Mouse (Mus musculus) subcutaneous adipose tissue, adult 2 months (tissue): Measurements from ENCODE around the gene Adi1. TPM values are rescaled to one million over a fixed set of nuclear protein-coding genes. Genes with fewer than 3 reads are reported as not detected.

Experiments
- polyA plus RNA-seq: library from polyadenylated mRNA; depleted of rRNA; stranded (reverse); fragments of >200 nt; gene quantifications from 2 replicates; pipeline ENCODE4 v1.2.3, GENCODE M21; 2012; ENCODE audit warnings: low replicate concordance; rRNA removed

The Adi1 gene
- 31.9 and 34.1 TPM in 2 replicates for polyA plus RNA-seq

GRCm38 (mm10) chr12:28675121-28675924 lies at the start of gene Adi1:
Adi1 (plus strand) TSS chr12:28675231.

DNA sequence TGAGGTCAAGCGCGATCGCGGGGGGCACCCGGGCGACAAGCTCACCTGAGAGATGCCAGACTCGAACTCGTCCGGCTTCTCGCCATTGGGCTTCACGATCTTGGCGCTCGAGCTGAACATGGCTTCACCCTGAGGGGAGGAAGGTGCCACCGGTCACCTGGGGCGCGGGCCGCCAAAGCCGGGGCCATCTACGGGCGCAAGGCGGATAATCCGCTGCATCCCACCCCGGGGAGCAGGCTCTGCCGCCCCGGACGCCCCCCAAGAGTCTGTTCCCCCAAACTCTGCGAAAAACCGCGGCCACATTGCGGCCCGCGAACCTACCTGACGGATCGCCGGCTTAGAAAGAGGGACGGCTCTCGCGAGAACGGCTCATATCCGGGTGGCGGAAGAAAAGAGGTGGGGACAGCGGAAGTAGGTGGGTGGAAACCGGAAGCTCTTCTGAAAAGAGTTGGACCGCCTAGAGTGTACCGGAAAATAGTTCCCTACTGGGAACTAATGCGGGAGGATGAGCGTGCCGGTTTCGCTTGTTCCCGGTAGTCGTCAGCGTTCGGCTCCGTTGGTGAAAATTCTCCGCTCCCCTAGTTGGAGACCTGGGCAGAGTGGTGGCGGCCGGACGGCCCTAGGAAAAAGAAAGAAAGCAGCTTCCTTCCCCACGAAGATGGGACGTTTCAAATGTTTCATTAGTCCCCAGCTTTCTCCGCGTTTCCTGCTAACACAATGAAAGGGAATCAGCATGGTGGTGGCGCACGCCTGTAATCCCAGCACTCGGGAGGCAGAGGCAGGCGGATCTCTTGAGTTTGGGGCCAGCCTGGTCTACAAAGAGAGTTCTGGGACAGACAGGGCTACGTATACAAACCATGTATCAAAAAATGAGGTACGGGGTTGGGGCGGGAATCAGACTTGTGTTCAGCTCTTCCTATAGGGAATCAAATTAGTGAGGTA lies 39.2 kb upstream of the Adi1 start, which contains the start of gene Rps7:
Rps7 (minus strand) TSS at position 419 of the 942 bp plus-strand sequence.

GRCm38 (mm10) chr12:28649141-28650110 lies 25.6 kb upstream of the Adi1 start, which contains the start of gene Rnaseh1:
Rnaseh1 (plus strand) TSS chr12:28649602.

Other genes starting within 250 kb of the Adi1 start
- not detected in 2 replicates for gene Dcdc2c, start 122.8 kb upstream of the Adi1 start, polyA plus RNA-seq
- gene Allc, start 92.7 kb upstream of the Adi1 start, polyA plus RNA-seq: not detected in 2 replicates
- gene Colec11, start 51.9 kb upstream of the Adi1 start, polyA plus RNA-seq: 1.4 and 4.4 TPM in 2 replicates
- 172 and 431 TPM in 2 replicates for gene Rps7, start 39.3 kb upstream of the Adi1 start, polyA plus RNA-seq
- 8.8 and 15.6 TPM in 2 replicates for gene Rnaseh1, start 25.6 kb upstream of the Adi1 start, polyA plus RNA-seq
- gene Trappc12, start 75.2 kb downstream of the Adi1 start, polyA plus RNA-seq: 33.7 and 44.8 TPM in 2 replicates
- gene Eipr1, start 76.6 kb downstream of the Adi1 start, polyA plus RNA-seq: 36.2 and 37.5 TPM in 2 replicates